Mouse (Mus musculus) ovary, adult 10 weeks (tissue): ENCODE measurements around the gene Wfdc16. TPM values are rescaled to one million over a fixed set of nuclear protein-coding genes. Genes with fewer than 3 reads are reported as not detected.

ENCODE experiments used
- polyA plus RNA-seq: library from polyadenylated mRNA; stranded (reverse); fragments of 350-450 nt; fragmentation: Illumina TruSeq; extraction: RNeasy Lipid Tissue Mini Kit (QIAGEN cat#74804); gene quantifications from one replicate; pipeline ENCODE4 v1.2.3, GENCODE M21; 2014

Wfdc16 gene
- polyA plus RNA-seq = not detected

GRCm38 (mm10) chr2:164638696-164639095, at the start of gene Wfdc16:
Wfdc16 (minus strand) TSS chr2:164638796.

GRCm38 (mm10) chr2:164684807-164685206, 46.2 kb upstream of the Wfdc16 start, which contains the start of gene Wfdc13:
Wfdc13 (plus strand) TSS chr2:164685107.

GRCm38 (mm10) chr2:164673987-164674386, 35.4 kb upstream of the Wfdc16 start, which contains the start of gene Wfdc11:
Wfdc11 (minus strand) TSS chr2:164674087.

GRCm38 (mm10) chr2:164656483-164656882, 17.9 kb upstream of the Wfdc16 start, which contains the start of gene Wfdc9:
Wfdc9 (minus strand) TSS chr2:164656583.

GRCm38 (mm10) chr2:164655858-164656257, 17.3 kb upstream of the Wfdc16 start, which contains the start of gene Wfdc10:
Wfdc10 (plus strand) TSS chr2:164656046.

GRCm38 (mm10) chr2:164613471-164613870, 25.1 kb downstream of the Wfdc16 start, which contains the start of the genes Wfdc6b and Wfdc8:
Wfdc6b (plus strand) TSS chr2:164613522.
Wfdc8 (minus strand) TSS chr2:164613626.

GRCm38 (mm10) chr2:164593494-164593893, 45.1 kb downstream of the Wfdc16 start, which contains the start of gene Eppin:
Eppin (minus strand) TSS chr2:164593594.

GRCm38 (mm10) chr2:164585025-164585725, 53.4 kb downstream of the Wfdc16 start, which contains the start of gene Wfdc6a:
Wfdc6a (minus strand) TSS chr2:164585447.

Other genes with a start within 250 kb of the Wfdc16 start
- not detected for gene Slpi, start 249.7 kb downstream of the Wfdc16 start, polyA plus RNA-seq
- not detected for gene Rbpjl, start 235.7 kb downstream of the Wfdc16 start, polyA plus RNA-seq
- gene Matn4, start 233.6 kb downstream of the Wfdc16 start, polyA plus RNA-seq = not detected
- gene Sdc4, start 194.9 kb downstream of the Wfdc16 start, polyA plus RNA-seq = 107 TPM
- 8.4 TPM for gene Sys1, start 181.8 kb downstream of the Wfdc16 start, polyA plus RNA-seq
- gene Gm20458, start 177.8 kb downstream of the Wfdc16 start, polyA plus RNA-seq = not detected
- not detected for gene Trp53tg5, start 165.1 kb downstream of the Wfdc16 start, polyA plus RNA-seq
- gene Dbndd2, start 152.7 kb downstream of the Wfdc16 start, polyA plus RNA-seq = 4.7 TPM
- 8.6 TPM for gene Pigt, start 141.3 kb downstream of the Wfdc16 start, polyA plus RNA-seq
- 1.8 TPM for gene Wfdc2, start 76.4 kb downstream of the Wfdc16 start, polyA plus RNA-seq
- gene Spint3, start 65.3 kb downstream of the Wfdc16 start, polyA plus RNA-seq = not detected
- gene Wfdc6a, start 53.3 kb downstream of the Wfdc16 start, polyA plus RNA-seq = 0.66 TPM
- gene Eppin, start 45.2 kb downstream of the Wfdc16 start, polyA plus RNA-seq = not detected
- gene Wfdc6b, start 25.3 kb downstream of the Wfdc16 start, polyA plus RNA-seq = not detected
- not detected for gene Wfdc8, start 25.2 kb downstream of the Wfdc16 start, polyA plus RNA-seq
- 4.0 TPM for gene Wfdc10, start 17.2 kb upstream of the Wfdc16 start, polyA plus RNA-seq
- gene Wfdc9, start 17.8 kb upstream of the Wfdc16 start, polyA plus RNA-seq = not detected
- gene Wfdc11, start 35.3 kb upstream of the Wfdc16 start, polyA plus RNA-seq = not detected
- not detected for gene Wfdc13, start 46.3 kb upstream of the Wfdc16 start, polyA plus RNA-seq
- not detected for gene Spint4, start 59.7 kb upstream of the Wfdc16 start, polyA plus RNA-seq
- gene Spint5, start 76.5 kb upstream of the Wfdc16 start, polyA plus RNA-seq = not detected
- 0.57 TPM for gene Wfdc3, start 107.1 kb upstream of the Wfdc16 start, polyA plus RNA-seq
- 5.2 TPM for gene Dnttip1, start 107.2 kb upstream of the Wfdc16 start, polyA plus RNA-seq
- 21.0 TPM for gene Ube2c, start 131.1 kb upstream of the Wfdc16 start, polyA plus RNA-seq
- gene Tnnc2, start 141.2 kb upstream of the Wfdc16 start, polyA plus RNA-seq = not detected
- gene Snx21, start 147.0 kb upstream of the Wfdc16 start, polyA plus RNA-seq = 2.3 TPM
- gene Acot8, start 166.1 kb upstream of the Wfdc16 start, polyA plus RNA-seq = not detected
- gene Zswim3, start 166.3 kb upstream of the Wfdc16 start, polyA plus RNA-seq = 3.5 TPM
- gene Zswim1, start 183.9 kb upstream of the Wfdc16 start, polyA plus RNA-seq = 3.2 TPM
- gene Spata25, start 189.7 kb upstream of the Wfdc16 start, polyA plus RNA-seq = not detected
- 36.8 TPM for gene Ctsa, start 194.1 kb upstream of the Wfdc16 start, polyA plus RNA-seq
- gene Neurl2, start 194.7 kb upstream of the Wfdc16 start, polyA plus RNA-seq = not detected
- 3.1 TPM for gene Pltp, start 218.9 kb upstream of the Wfdc16 start, polyA plus RNA-seq
- gene Pcif1, start 240.5 kb upstream of the Wfdc16 start, polyA plus RNA-seq = 4.6 TPM